Comparison of ENCODE assay signal across 9 mouse cellular contexts in the genomic region with DNA sequence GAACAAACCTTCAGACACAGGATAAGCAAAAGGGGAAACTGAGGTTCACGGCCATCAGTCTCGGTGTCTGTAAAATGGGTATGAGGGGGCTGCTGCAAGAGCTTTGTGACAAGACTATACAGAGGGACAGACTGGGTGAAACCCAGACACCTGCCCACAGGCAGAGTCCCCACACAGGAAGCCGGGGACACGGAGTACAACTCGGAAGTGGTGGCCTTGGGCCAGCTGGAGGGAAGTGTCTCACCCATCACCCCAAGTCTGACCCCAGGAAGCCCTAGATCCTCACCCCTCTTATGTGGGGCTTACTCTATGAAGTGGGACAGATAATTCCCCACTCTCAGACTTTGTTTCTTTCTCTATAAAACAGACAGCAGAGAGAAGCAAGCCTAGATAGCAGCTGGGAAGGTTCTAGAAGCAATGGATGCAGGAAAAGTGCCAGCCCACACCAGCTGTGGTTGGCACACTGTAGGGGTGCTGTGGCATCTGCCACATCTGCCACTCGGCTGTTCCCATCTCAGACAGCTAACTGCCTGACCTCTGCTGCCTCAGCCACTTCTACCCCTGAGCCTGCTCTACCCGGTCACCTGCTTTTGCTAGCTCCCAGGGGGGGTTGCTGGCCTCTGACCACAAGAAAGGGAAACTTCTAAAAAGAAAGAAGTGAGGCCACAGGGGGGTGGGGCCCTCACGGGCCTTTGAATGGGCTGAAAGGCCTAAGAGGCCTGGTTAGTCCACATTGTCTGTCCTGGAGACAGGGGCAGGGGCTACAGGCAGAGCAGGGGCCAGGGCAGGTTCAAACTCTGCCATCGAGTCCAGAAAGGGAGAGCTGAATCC. TPM values are rescaled to one million over a fixed set of nuclear protein-coding genes. Genes with fewer than 3 reads are reported as not detected.
A peak's percentile ranks its signal among the peaks of the same experiment; 100 is the strongest.
DNase-seq lines count a peak whose midpoint lies in the region; ATAC-seq and TF ChIP-seq lines count a peak whose summit lies in the region.
"Had no signal": no experiment of that assay in that cellular context is flagged by ENCODE, and none has a peak within 500 bp of the region (broad histone marks: within the 10 kb centered on the region; RNA-seq: fewer than 3 reads in every experiment).

No protein-coding gene starts in this region.

- TF ChIP-seq CTCF in stomach, postnatal 0 days (IDR thresholded peaks at IDR 0.05; ENCODE audit: low read depth): no peak

- H3K4me2 ChIP-seq in liver, embryonic 11.5 days: peak overlapping the region; percentile 86
- H3K4me2 ChIP-seq in liver, embryonic 13.5 days: peak overlapping the region; percentile 71
- peak overlapping the region; percentile 89 for H3K4me2 ChIP-seq in stomach, postnatal 0 days (replicated peaks; ENCODE audit: low read depth)

- H3K27ac ChIP-seq in liver, embryonic 11.5 days (ENCODE audit: low read depth, low read length): no peak overlapping the region
- H3K27ac ChIP-seq in liver, embryonic 13.5 days: no peak overlapping the region
- H3K27ac ChIP-seq in stomach, postnatal 0 days (replicated peaks): no peak overlapping the region

- no peak for TF ChIP-seq EP300 in stomach, postnatal 0 days (optimal IDR thresholded peaks at IDR 0.05)

- no peaks in the 10 kb centered on the region for H3K9me3 ChIP-seq in liver, embryonic 11.5 days (ENCODE audit: control insufficient read depth, low read length)
- H3K9me3 ChIP-seq in liver, embryonic 13.5 days (replicated peaks): no peaks in the 10 kb centered on the region
- no peaks in the 10 kb centered on the region for H3K9me3 ChIP-seq in stomach, postnatal 0 days (ENCODE audit: control insufficient read depth, low read length)

- no peaks in the 10 kb centered on the region for H3K36me3 ChIP-seq in liver, embryonic 11.5 days (ENCODE audit: control insufficient read depth, insufficient read depth, low read length)
- H3K36me3 ChIP-seq in liver, embryonic 13.5 days: no peaks in the 10 kb centered on the region
- H3K36me3 ChIP-seq in stomach, postnatal 0 days (ENCODE audit: control insufficient read depth, insufficient read depth, low read length): no peaks in the 10 kb centered on the region

- peaks cover 7% of the 10 kb centered on the region for H3K27me3 ChIP-seq in liver, embryonic 11.5 days (replicated peaks; ENCODE audit: control insufficient read depth, insufficient read depth, low read length)
- peaks cover 44% of the 10 kb centered on the region for H3K27me3 ChIP-seq in liver, embryonic 13.5 days
- no peaks in the 10 kb centered on the region for H3K27me3 ChIP-seq in stomach, postnatal 0 days (ENCODE audit: control insufficient read depth, insufficient read depth, low read length)

- H3K4me3 ChIP-seq in liver, embryonic 11.5 days (ENCODE audit: low read depth, low read length): peak overlapping the region; percentile 54
- H3K4me3 ChIP-seq in liver, embryonic 13.5 days (replicated peaks): 0 out of 2 replicates have a peak overlapping the region, but pooled peaks have one; percentile 56
- no peak overlapping the region; the same call in 1 of the 2 replicates for H3K4me3 ChIP-seq in stomach, postnatal 0 days (ENCODE audit: low read depth, low read length)

- no peak for DNase-seq in liver, embryonic 11.5 days (ENCODE audit: low spot score)
- DNase-seq in liver: no peak
- peak; percentile 63 for DNase-seq in embryo, embryonic 9.5 days (ENCODE audit: extremely low spot score)
- no peak for DNase-seq in liver, embryonic 13.5 days
- DNase-seq in stomach, postnatal 0 days (ENCODE audit: low spot score): no peak
- DNase-seq in left cerebral cortex, adult 18-20 months (ENCODE audit: low spot score in 2 of 2): no peak
- DNase-seq in layer of hippocampus, postnatal 25 days (ENCODE audit: extremely low spot score in 1 of 2, low spot score in 1 of 2): no peak

- no peak for ATAC-seq in liver, embryonic 11.5 days (replicated peaks; ENCODE audit: low FRiP score)
- ATAC-seq in liver, embryonic 13.5 days (ENCODE audit: low read depth): no peak
- ATAC-seq in stomach, postnatal 0 days (ENCODE audit: low FRiP score, low TSS enrichment): no peak
- no peak for ATAC-seq in erythroblast, adult 5-6 weeks (replicated peaks; ENCODE audit: low FRiP score, poor library complexity, severe bottlenecking)
- ATAC-seq: activated CD4-positive, CD25-positive, alpha-beta regulatory T cell, adult 4 months had no signal

- WGBS in liver, embryonic 11.5 days: 51% methylated on average over 9 of the region's 9 CpGs
- 33% methylated on average over 9 of the region's 9 CpGs for WGBS in liver, embryonic 13.5 days (ENCODE audit: insufficient replicate concordance)
- 66% methylated on average over 9 of the region's 9 CpGs for WGBS in stomach, postnatal 0 days

- peak overlapping the region; percentile 64; the same call in 1 of the 2 replicates for H3K9ac ChIP-seq in liver, embryonic 11.5 days (ENCODE audit: low read depth, low read length)
- no peak overlapping the region for H3K9ac ChIP-seq in liver, embryonic 13.5 days
- H3K9ac ChIP-seq in stomach, postnatal 0 days (ENCODE audit: low read length): peak overlapping the region; percentile 48

- H3K4me1 ChIP-seq in liver, embryonic 11.5 days (replicated peaks; ENCODE audit: control insufficient read depth, insufficient read depth, low read length): peaks cover 35% of the 10 kb centered on the region
- peaks cover 38% of the 10 kb centered on the region for H3K4me1 ChIP-seq in liver, embryonic 13.5 days (replicated peaks)
- peaks cover 11% of the 10 kb centered on the region for H3K4me1 ChIP-seq in stomach, postnatal 0 days (replicated peaks; ENCODE audit: control insufficient read depth, insufficient read depth)

RNA-seq across cellular contexts. Expression of a gene that starts 1.4 kb away (rescaled TPM):
- 14.6 and 16.5 TPM in 2 replicates for polyA plus RNA-seq in liver, embryonic 11.5 days (2014; fragmentation: Nextera tagmentation; extraction: Ambion mirVana)
- polyA plus RNA-seq in liver, embryonic 13.5 days (2015; fragmentation: Nextera tagmentation; extraction: Ambion mirVana): 4.3 and 4.5 TPM in 2 replicates
- polyA plus RNA-seq in stomach, postnatal 0 days (2015; fragmentation: Nextera tagmentation; extraction: Ambion mirVana): 48.7 and 51.3 TPM in 2 replicates
- total RNA-seq in erythroblast, adult 5-6 weeks (2015; ENCODE audit: low replicate concordance): 1.0 TPM in 1 of 2 replicates, not detected in the other
- total RNA-seq in erythroblast, adult 5-6 weeks (2017; ENCODE audit: low replicate concordance): 0.26 and 0.42 TPM in 2 replicates
- 1 to 10 TPM; 3.6 to 5.3 TPM for total RNA-seq in left cerebral cortex, adult 18-20 months (2021)
- 10 to 100 TPM in 1 of 2 experiments, 1 to 10 TPM in 1; 8.8 to 10.6 TPM for total RNA-seq in layer of hippocampus, postnatal 25 days (2021)
- polyA plus RNA-seq: activated CD4-positive, CD25-positive, alpha-beta regulatory T cell, adult 4 months had no signal

RNA-seq across cellular contexts. Expression of a gene that starts 51.6 kb away (rescaled TPM):
- 363 and 367 TPM in 2 replicates for polyA plus RNA-seq in liver, embryonic 11.5 days (2014; fragmentation: Nextera tagmentation; extraction: Ambion mirVana)
- polyA plus RNA-seq in liver, embryonic 13.5 days (2015; fragmentation: Nextera tagmentation; extraction: Ambion mirVana): 312 and 331 TPM in 2 replicates
- polyA plus RNA-seq in stomach, postnatal 0 days (2015; fragmentation: Nextera tagmentation; extraction: Ambion mirVana): 231 and 235 TPM in 2 replicates
- 139 and 186 TPM in 2 replicates for total RNA-seq in erythroblast, adult 5-6 weeks (2015; ENCODE audit: low replicate concordance)
- 453 and 581 TPM in 2 replicates for total RNA-seq in erythroblast, adult 5-6 weeks (2017; ENCODE audit: low replicate concordance)
- total RNA-seq in left cerebral cortex, adult 18-20 months (2021): 100 to 1,000 TPM; 265 to 298 TPM
- 100 to 1,000 TPM; 260 to 353 TPM for total RNA-seq in layer of hippocampus, postnatal 25 days (2021)

RNA-seq across cellular contexts. Expression of a gene that starts 51.9 kb away (rescaled TPM):
- 27.0 and 29.1 TPM in 2 replicates for polyA plus RNA-seq in liver, embryonic 11.5 days (2014; fragmentation: Nextera tagmentation; extraction: Ambion mirVana)
- 11.8 and 14.3 TPM in 2 replicates for polyA plus RNA-seq in liver, embryonic 13.5 days (2015; fragmentation: Nextera tagmentation; extraction: Ambion mirVana)
- polyA plus RNA-seq in stomach, postnatal 0 days (2015; fragmentation: Nextera tagmentation; extraction: Ambion mirVana): 19.1 and 19.6 TPM in 2 replicates
- 5.6 and 9.2 TPM in 2 replicates for total RNA-seq in erythroblast, adult 5-6 weeks (2015; ENCODE audit: low replicate concordance)
- 4.5 and 10.9 TPM in 2 replicates for total RNA-seq in erythroblast, adult 5-6 weeks (2017; ENCODE audit: low replicate concordance)
- total RNA-seq in left cerebral cortex, adult 18-20 months (2021): 10 to 100 TPM; 22.9 to 23.3 TPM
- total RNA-seq in layer of hippocampus, postnatal 25 days (2021): 10 to 100 TPM; 20.7 to 23.6 TPM
